Mouse (Mus musculus): Measurements from ENCODE around the gene Hmgn3. TPM values are rescaled to one million over a fixed set of nuclear protein-coding genes. Genes with fewer than 3 reads are reported as not detected.

Hmgn3 gene
- polyA plus RNA-seq, 1 experiment = 38.5 TPM

GRCm38 (mm10) chr9:83116774-83117474, 29.6 kb downstream of the Hmgn3 start:
- Histone ChIP-seq H3K4me3 (ENCODE audit: insufficient read depth, low read length) (no peak overlapping the region), H3K4me1 (ENCODE audit: control insufficient read depth, insufficient read depth, low read length) (peaks cover 6% of the 10 kb centered on the region), H3K27ac (ENCODE audit: insufficient read depth, low read depth, low read length) (no peak overlapping the region)
- TF ChIP-seq CTCF (IDR thresholded peaks at IDR 0.05; ENCODE audit: low read depth, low read length) = no peak
- no peak for TF ChIP-seq POLR2A (IDR thresholded peaks at IDR 0.05; ENCODE audit: borderline replicate concordance, low read depth, low read length)

GRCm38 (mm10) chr9:83115676-83116075, 30.8 kb downstream of the Hmgn3 start:
- TF ChIP-seq POLR2A (IDR thresholded peaks at IDR 0.05; ENCODE audit: borderline replicate concordance, low read depth, low read length) (no peak), CTCF (IDR thresholded peaks at IDR 0.05; ENCODE audit: low read depth, low read length) (no peak)
- Histone ChIP-seq H3K27ac (ENCODE audit: insufficient read depth, low read depth, low read length) (no peak overlapping the region), H3K4me1 (ENCODE audit: control insufficient read depth, insufficient read depth, low read length) (peaks cover 9% of the 10 kb centered on the region), H3K4me3 (ENCODE audit: insufficient read depth, low read length) (no peak overlapping the region)

- peaks cover 9% of the 10 kb centered on the region for H3K4me1 ChIP-seq (ENCODE audit: control insufficient read depth, insufficient read depth, low read length)
- no peak overlapping the region for H3K4me3 ChIP-seq (ENCODE audit: insufficient read depth, low read length)
- no peak for TF ChIP-seq POLR2A (IDR thresholded peaks at IDR 0.05; ENCODE audit: borderline replicate concordance, low read depth, low read length)
- no peak for TF ChIP-seq CTCF (IDR thresholded peaks at IDR 0.05; ENCODE audit: low read depth, low read length)
- H3K27ac ChIP-seq (ENCODE audit: insufficient read depth, low read depth, low read length) = no peak overlapping the region
Measured at GRCm38 (mm10) chr9:83113800-83114217, 32.7 kb downstream of the Hmgn3 start.

- Histone ChIP-seq H3K4me3 (ENCODE audit: insufficient read depth, low read length) (no peak overlapping the region), H3K27ac (ENCODE audit: insufficient read depth, low read depth, low read length) (no peak overlapping the region), H3K4me1 (ENCODE audit: control insufficient read depth, insufficient read depth, low read length) (peaks cover 9% of the 10 kb centered on the region)
- TF ChIP-seq CTCF (IDR thresholded peaks at IDR 0.05; ENCODE audit: low read depth, low read length) = no peak
- TF ChIP-seq POLR2A (IDR thresholded peaks at IDR 0.05; ENCODE audit: borderline replicate concordance, low read depth, low read length) = no peak
Measured at GRCm38 (mm10) chr9:83112305-83112768, 34.1 kb downstream of the Hmgn3 start.

DNA sequence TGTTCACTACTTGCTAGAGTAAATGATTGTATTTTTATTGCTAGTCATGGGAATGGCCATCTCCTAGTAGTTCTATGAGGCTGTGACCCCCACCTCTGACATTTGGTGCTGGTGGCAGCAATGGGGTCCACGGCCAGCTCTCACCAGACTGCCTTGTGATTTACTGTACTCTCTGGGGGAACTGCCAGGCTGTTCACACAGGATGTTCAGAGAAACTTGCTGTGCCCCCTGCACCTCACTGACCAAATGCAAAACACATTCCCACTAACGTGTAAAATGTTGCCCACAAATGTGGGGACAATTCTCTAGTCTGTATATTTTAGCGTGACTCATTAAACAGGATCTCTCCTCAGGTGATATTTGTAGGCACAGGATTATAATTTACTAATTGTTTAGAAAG, 34.7 kb downstream of the Hmgn3 start:
- H3K4me3 ChIP-seq (ENCODE audit: insufficient read depth, low read length) = no peak overlapping the region
- H3K27ac ChIP-seq (ENCODE audit: insufficient read depth, low read depth, low read length) = no peak overlapping the region
- H3K4me1 ChIP-seq (ENCODE audit: control insufficient read depth, insufficient read depth, low read length) = peaks cover 9% of the 10 kb centered on the region
- TF ChIP-seq CTCF (IDR thresholded peaks at IDR 0.05; ENCODE audit: low read depth, low read length) = no peak
- no peak for TF ChIP-seq POLR2A (IDR thresholded peaks at IDR 0.05; ENCODE audit: borderline replicate concordance, low read depth, low read length)

GRCm38 (mm10) chr9:83111117-83111686, 35.3 kb downstream of the Hmgn3 start:
- TF ChIP-seq POLR2A (IDR thresholded peaks at IDR 0.05; ENCODE audit: borderline replicate concordance, low read depth, low read length) = no peak
- Histone ChIP-seq H3K4me3 (ENCODE audit: insufficient read depth, low read length) (no peak overlapping the region), H3K4me1 (ENCODE audit: control insufficient read depth, insufficient read depth, low read length) (peaks cover 9% of the 10 kb centered on the region), H3K27ac (ENCODE audit: insufficient read depth, low read depth, low read length) (no peak overlapping the region)

DNA sequence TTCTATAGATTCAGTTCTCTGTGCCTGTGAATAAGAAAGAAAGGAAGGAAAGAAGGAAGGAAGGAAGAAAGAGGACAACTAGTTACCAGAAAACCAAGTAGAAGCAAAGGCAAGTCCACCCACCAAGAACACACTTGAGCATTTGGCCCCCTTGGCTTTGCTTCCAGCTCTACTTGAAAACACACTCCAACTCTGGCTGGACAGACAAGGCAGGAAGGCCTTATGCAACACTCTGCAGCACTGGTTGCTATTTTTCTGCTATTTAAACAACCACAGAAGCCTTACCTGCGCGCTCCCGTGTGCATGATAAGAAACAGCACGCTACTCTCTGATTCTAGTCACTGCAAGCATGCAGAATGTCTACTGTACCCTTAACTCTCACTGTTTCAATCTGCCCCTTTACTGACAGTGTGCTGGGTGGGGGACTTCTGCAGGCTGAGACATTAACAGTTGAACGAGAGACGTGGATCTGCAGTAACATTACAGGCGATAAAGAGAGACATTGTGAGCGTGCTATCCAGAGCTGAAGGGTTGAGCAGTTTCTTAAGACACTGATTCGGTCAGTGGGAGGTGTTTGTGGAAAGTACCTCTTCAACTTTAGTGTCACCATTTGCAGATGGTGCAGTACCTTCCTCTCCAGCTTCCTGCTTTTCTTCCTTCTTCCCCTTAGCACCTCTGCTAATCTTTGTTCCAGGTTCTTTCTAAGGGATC, 35.9 kb downstream of the Hmgn3 start:
- peaks cover 9% of the 10 kb centered on the region for H3K4me1 ChIP-seq (ENCODE audit: control insufficient read depth, insufficient read depth, low read length)
- no peak for TF ChIP-seq CTCF (IDR thresholded peaks at IDR 0.05; ENCODE audit: low read depth, low read length)
- TF ChIP-seq POLR2A (IDR thresholded peaks at IDR 0.05; ENCODE audit: borderline replicate concordance, low read depth, low read length) = no peak
- H3K27ac ChIP-seq (ENCODE audit: insufficient read depth, low read depth, low read length) = no peak overlapping the region
- no peak overlapping the region for H3K4me3 ChIP-seq (ENCODE audit: insufficient read depth, low read length)

DNA sequence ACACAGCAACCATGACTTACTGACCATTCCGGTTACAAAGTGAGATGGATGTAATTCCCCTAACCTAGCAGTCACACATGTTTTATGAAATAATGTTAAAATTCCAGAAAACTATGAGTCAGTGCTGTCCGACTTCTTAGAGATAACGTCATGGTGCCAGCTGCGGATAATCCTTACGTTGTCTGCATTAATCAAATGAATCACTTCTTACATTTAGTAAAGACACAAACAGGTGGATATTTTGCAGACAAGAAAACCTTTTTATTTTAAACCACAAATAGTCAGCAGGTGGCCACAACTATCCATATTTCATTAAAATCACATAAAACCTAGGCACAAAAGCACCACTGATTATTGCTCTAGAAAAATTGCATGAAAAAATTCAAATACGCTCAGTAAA, 36.8 kb downstream of the Hmgn3 start:
- no peak for TF ChIP-seq POLR2A (IDR thresholded peaks at IDR 0.05; ENCODE audit: borderline replicate concordance, low read depth, low read length)
- no peak for TF ChIP-seq CTCF (IDR thresholded peaks at IDR 0.05; ENCODE audit: low read depth, low read length)
- H3K4me3 ChIP-seq (ENCODE audit: insufficient read depth, low read length) = no peak overlapping the region
- no peak overlapping the region for H3K27ac ChIP-seq (ENCODE audit: insufficient read depth, low read depth, low read length)
- H3K4me1 ChIP-seq (ENCODE audit: control insufficient read depth, insufficient read depth, low read length) = peaks cover 9% of the 10 kb centered on the region

DNA sequence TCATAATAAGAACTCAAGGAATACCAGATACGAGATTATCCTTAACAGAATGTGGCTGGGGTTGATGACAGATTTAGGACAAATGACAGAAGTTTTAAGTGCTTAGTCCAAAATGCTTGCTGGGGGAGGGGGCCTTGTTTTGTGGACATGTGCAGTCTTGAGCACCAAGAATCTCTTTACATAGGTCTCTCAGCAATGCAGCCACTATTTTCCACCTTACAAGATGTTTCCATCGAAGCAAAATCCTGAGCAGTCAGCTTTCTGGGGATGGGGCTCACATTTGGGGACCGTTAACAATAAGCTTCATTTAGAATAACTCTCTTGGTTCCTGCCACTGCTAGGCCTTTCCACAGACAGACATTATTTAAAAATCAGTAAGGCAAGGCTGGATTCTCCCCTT, 37.7 kb downstream of the Hmgn3 start:
- Histone ChIP-seq H3K4me1 (ENCODE audit: control insufficient read depth, insufficient read depth, low read length) (peaks cover 8% of the 10 kb centered on the region), H3K4me3 (ENCODE audit: insufficient read depth, low read length) (no peak overlapping the region), H3K27ac (ENCODE audit: insufficient read depth, low read depth, low read length) (no peak overlapping the region)
- TF ChIP-seq POLR2A (IDR thresholded peaks at IDR 0.05; ENCODE audit: borderline replicate concordance, low read depth, low read length) (no peak), CTCF (IDR thresholded peaks at IDR 0.05; ENCODE audit: low read depth, low read length) (no peak)

GRCm38 (mm10) chr9:83103785-83104184, 42.7 kb downstream of the Hmgn3 start:
- TF ChIP-seq POLR2A (IDR thresholded peaks at IDR 0.05; ENCODE audit: borderline replicate concordance, low read depth, low read length) (no peak), CTCF (IDR thresholded peaks at IDR 0.05; ENCODE audit: low read depth, low read length) (no peak)
- Histone ChIP-seq H3K4me3 (ENCODE audit: insufficient read depth, low read length) (no peak overlapping the region), H3K4me1 (ENCODE audit: control insufficient read depth, insufficient read depth, low read length) (peaks cover 3% of the 10 kb centered on the region; the same call in 1 of the 2 replicates), H3K27ac (ENCODE audit: insufficient read depth, low read depth, low read length) (no peak overlapping the region)
